Mouse (Mus musculus): ENCODE results near the gene Cdk14.

GRCm38 (mm10) chr5:5265401-5265841 is 154.7 kb downstream of the Cdk14 start:
- TF ChIP-seq CTCF (conservative IDR thresholded peaks at IDR 0.05; ENCODE audit: insufficient read depth, insufficient read length, low read depth, low read length) (no peak), POLR2A (IDR thresholded peaks at IDR 0.05; ENCODE audit: low read depth, low read length) (no peak)

Measured in kidney, adult 2 months (tissue).